Mouse (Mus musculus) stomach, embryonic 14.5 days (tissue): ENCODE results near the gene Cacna1d. TPM values are rescaled to one million over a fixed set of nuclear protein-coding genes. Genes with fewer than 3 reads are reported as not detected.

Experiments used
- ATAC-seq: fragments of 200-750 bp; cut with Nextera tagmentation; 2 replicates; pipeline ENCODE4 v1.8.0; 2017; ENCODE audit warnings: low read depth, moderate TSS enrichment; ENCODE audit not compliant: insufficient number of reproducible peaks, insufficient read depth, low FRiP score
- H3K27ac ChIP-seq: fragments of 300-500 bp; sonication (generic); 2 replicates; pipeline ENCODE4 v1.5.1; 2014; ENCODE audit warnings: mild to moderate bottlenecking, low read length, moderate library complexity, mixed read lengths
- H3K27me3 ChIP-seq: fragments of 300-500 bp; sonication (generic); 2 replicates; pipeline ENCODE4 v1.6.1; 2014; ENCODE audit warnings: low read length, control low read depth, mixed read lengths; ENCODE audit not compliant: control insufficient read depth, insufficient read depth
- H3K36me3 ChIP-seq: fragments of 300-500 bp; sonication (generic); 2 replicates; pipeline ENCODE4 v1.6.1; 2014; ENCODE audit warnings: mild to moderate bottlenecking, control low read depth, low read length, moderate library complexity, mixed read lengths; ENCODE audit not compliant: control insufficient read depth, insufficient read depth
- H3K4me1 ChIP-seq: fragments of 300-500 bp; sonication (generic); 2 replicates; pipeline ENCODE4 v1.6.1; 2014; ENCODE audit warnings: low read length, control low read depth, mixed read lengths; ENCODE audit not compliant: control insufficient read depth, insufficient read depth
- H3K4me2 ChIP-seq: fragments of 300-500 bp; sonication (generic); replicated peaks from 2 replicates; pipeline ENCODE4 v1.6.1; 2014; ENCODE audit warnings: low read depth, low read length, control low read depth
- H3K4me3 ChIP-seq: fragments of 300-500 bp; sonication (generic); 2 replicates; pipeline ENCODE4 v1.5.1; 2014; ENCODE audit warnings: low read depth, low read length, control low read depth
- H3K9ac ChIP-seq: fragments of 300-500 bp; sonication (generic); replicated peaks from 2 replicates; pipeline ENCODE4 v1.6.1; 2014; ENCODE audit warnings: low read depth, mild to moderate bottlenecking, control low read depth, low read length, moderate library complexity, mixed read lengths
- H3K9me3 ChIP-seq: fragments of 300-500 bp; sonication (generic); 2 replicates; pipeline ENCODE4 v1.6.1; 2016; ENCODE audit warnings: low read depth, low read length, control low read depth; ENCODE audit not compliant: control insufficient read depth
- WGBS: fragments of 180-500 bp; shearing (Covaris S2); extraction: QIAGEN DNeasy Blood & Tissue Kit; methylation state at CpG from one replicate; pipeline ENCODE4 v1.1.7; 2014; 5-methylcytosine and 5-hydroxymethylcytosine counted together
- polyA plus RNA-seq: library from polyadenylated mRNA; unstranded; fragments of >200 nt; fragmentation: Nextera tagmentation; extraction: Ambion mirVana; gene quantifications from 2 replicates; pipeline ENCODE4 v1.2.1, GENCODE M21; 2014

Cacna1d gene
- polyA plus RNA-seq, 1 experiment from 2014 or later, result 15.3 TPM

DNA sequence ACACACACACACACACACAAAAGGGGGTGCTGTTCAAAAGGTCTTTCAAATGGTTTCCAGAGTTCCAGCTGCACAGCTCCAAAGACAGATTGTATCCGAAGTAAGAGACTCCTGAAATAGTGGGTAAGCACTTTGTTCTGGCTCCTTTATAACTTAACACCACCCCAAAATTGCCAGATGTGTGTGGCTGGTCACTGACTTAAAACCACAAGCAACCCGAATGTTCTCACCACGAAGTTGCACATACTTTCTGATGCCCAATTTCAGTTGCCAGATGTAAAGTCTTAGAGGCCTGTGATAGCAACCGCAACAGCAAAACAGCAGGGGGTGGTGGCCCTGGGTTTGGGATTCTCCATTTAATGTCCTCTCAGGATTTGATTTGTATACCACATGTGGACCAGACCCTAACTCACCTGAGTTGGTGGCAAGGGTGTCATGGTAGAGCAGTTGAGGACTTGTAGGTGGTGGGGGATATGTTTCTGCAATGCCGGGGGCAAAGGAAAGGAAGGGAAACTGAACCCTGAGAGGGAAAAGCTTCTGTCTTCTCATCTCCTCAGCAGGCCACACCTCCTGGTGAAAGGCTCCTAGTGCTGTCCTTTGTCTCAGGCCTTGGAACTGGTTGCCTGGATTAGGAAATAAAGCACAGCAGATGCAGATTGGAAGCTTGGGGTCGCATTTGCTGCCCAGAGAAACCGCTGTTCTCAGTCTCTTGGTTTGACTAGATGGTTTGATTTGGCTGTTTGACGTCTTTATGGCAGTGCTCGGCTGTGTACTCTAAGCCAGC is 471.3 kb downstream of the Cacna1d start:
- Histone ChIP-seq H3K9ac (no peak overlapping the region), H3K27me3 (no peaks in the 10 kb centered on the region), H3K4me2 (no peak overlapping the region), H3K27ac (no peak overlapping the region), H3K4me1 (no peaks in the 10 kb centered on the region), H3K36me3 (no peaks in the 10 kb centered on the region), H3K9me3 (no peaks in the 10 kb centered on the region), H3K4me3 (no peak overlapping the region)
- 62% methylated on average over 9 of the region's 9 CpGs for WGBS
- ATAC-seq, result no peak

- WGBS, result 93% methylated on average over 8 of the region's 8 CpGs
- Histone ChIP-seq H3K9me3 (no peaks in the 10 kb centered on the region), H3K36me3 (no peaks in the 10 kb centered on the region), H3K27ac (no peak overlapping the region), H3K4me3 (no peak overlapping the region), H3K4me1 (no peaks in the 10 kb centered on the region), H3K27me3 (no peaks in the 10 kb centered on the region), H3K4me2 (no peak overlapping the region), H3K9ac (no peak overlapping the region)
- ATAC-seq, result no peak
Measured at GRCm38 (mm10) chr14:30019375-30019774, 471.9 kb downstream of the Cacna1d start.

DNA sequence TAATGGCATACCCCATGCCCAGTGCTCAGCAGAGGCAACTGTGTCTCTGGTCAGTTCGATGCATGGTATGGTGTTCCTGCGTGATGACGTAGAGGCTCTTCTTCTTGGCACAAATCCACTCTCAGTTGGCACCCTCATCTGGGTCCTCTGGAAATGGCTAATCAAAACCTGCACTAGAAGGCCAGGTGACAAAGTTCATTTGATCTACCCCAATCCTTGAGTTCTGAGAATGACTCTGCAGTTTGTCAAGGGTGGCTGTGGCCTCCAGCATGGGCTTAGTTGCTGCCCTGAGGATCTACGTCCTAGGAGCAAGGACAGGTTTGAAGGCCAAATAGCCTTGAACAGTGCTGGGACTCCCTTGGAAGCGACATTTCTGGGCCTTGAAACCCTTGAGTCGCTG is 472.4 kb downstream of the Cacna1d start:
- 95% methylated on average over 6 of the region's 6 CpGs for WGBS

GRCm38 (mm10) chr14:30018463-30018801 is 472.8 kb downstream of the Cacna1d start:
- Histone ChIP-seq H3K27ac (no peak overlapping the region), H3K9ac (no peak overlapping the region), H3K4me2 (no peak overlapping the region), H3K27me3 (no peaks in the 10 kb centered on the region), H3K4me1 (no peaks in the 10 kb centered on the region), H3K9me3 (no peaks in the 10 kb centered on the region), H3K4me3 (no peak overlapping the region), H3K36me3 (no peaks in the 10 kb centered on the region)
- no peak for ATAC-seq
- 98% methylated on average over 4 of the region's 4 CpGs for WGBS

More for the DNA sequence above, 472.4 kb downstream of the Cacna1d start:
- no peak for ATAC-seq
- Histone ChIP-seq H3K9ac (no peak overlapping the region), H3K9me3 (no peaks in the 10 kb centered on the region), H3K36me3 (no peaks in the 10 kb centered on the region), H3K4me2 (no peak overlapping the region), H3K27ac (no peak overlapping the region), H3K27me3 (no peaks in the 10 kb centered on the region), H3K4me3 (no peak overlapping the region), H3K4me1 (no peaks in the 10 kb centered on the region)

- H3K27ac ChIP-seq, result no peak overlapping the region
- no peak overlapping the region for H3K9ac ChIP-seq
- H3K27me3 ChIP-seq, result no peaks in the 10 kb centered on the region
- no peaks in the 10 kb centered on the region for H3K36me3 ChIP-seq
- no peak overlapping the region for H3K4me2 ChIP-seq
- WGBS, result 82% methylated on average over 8 of the region's 8 CpGs
- ATAC-seq, result no peak
- H3K4me3 ChIP-seq, result no peak overlapping the region
- H3K9me3 ChIP-seq, result no peaks in the 10 kb centered on the region
- no peaks in the 10 kb centered on the region for H3K4me1 ChIP-seq
Measured at GRCm38 (mm10) chr14:30017794-30018462, 473.3 kb downstream of the Cacna1d start.

GRCm38 (mm10) chr14:30016666-30017065 is 474.6 kb downstream of the Cacna1d start:
- no peak overlapping the region for H3K9ac ChIP-seq
- no peak overlapping the region for H3K4me2 ChIP-seq
- H3K4me3 ChIP-seq, result no peak overlapping the region
- H3K27ac ChIP-seq, result no peak overlapping the region
- H3K27me3 ChIP-seq, result no peaks in the 10 kb centered on the region
- H3K36me3 ChIP-seq, result no peaks in the 10 kb centered on the region
- no peaks in the 10 kb centered on the region for H3K9me3 ChIP-seq
- no peaks in the 10 kb centered on the region for H3K4me1 ChIP-seq
- ATAC-seq, result no peak
- WGBS, result 85% methylated on average over 5 of the region's 5 CpGs

GRCm38 (mm10) chr14:30015008-30015407 is 476.2 kb downstream of the Cacna1d start:
- WGBS, result 73% methylated on average over 1 of the region's 1 CpGs

DNA sequence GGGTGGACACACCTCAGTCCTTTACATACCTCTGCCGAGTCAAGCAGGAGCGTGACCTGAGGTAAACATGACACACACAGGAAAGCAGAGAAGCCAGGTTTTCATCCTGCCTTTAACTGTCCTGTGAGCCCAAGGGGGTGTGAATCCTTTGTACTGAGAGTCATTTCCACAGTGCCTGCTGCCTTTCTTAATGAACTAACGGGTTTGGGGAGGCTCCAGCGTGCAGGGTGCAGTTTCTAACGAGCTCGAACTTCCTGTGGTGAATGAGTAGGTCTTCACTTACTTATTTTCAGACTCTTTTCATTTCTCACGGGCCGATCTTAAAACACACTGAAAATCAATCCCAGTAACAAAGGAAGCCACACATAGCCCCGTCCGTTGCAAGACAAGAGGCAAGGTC is 476.8 kb downstream of the Cacna1d start:
- Histone ChIP-seq H3K9ac (no peak overlapping the region), H3K4me3 (no peak overlapping the region), H3K9me3 (no peaks in the 10 kb centered on the region), H3K36me3 (no peaks in the 10 kb centered on the region), H3K4me2 (no peak overlapping the region), H3K27me3 (no peaks in the 10 kb centered on the region), H3K4me1 (no peaks in the 10 kb centered on the region), H3K27ac (no peak overlapping the region)
- WGBS, result 70% methylated on average over 10 of the region's 10 CpGs
- no peak for ATAC-seq

More at GRCm38 (mm10) chr14:30015008-30015407, 476.2 kb downstream of the Cacna1d start:
- Histone ChIP-seq H3K9me3 (no peaks in the 10 kb centered on the region), H3K4me3 (no peak overlapping the region), H3K36me3 (no peaks in the 10 kb centered on the region), H3K9ac (no peak overlapping the region), H3K4me1 (no peaks in the 10 kb centered on the region), H3K27ac (no peak overlapping the region), H3K4me2 (no peak overlapping the region), H3K27me3 (no peaks in the 10 kb centered on the region)
- ATAC-seq, result no peak
